Mouse (Mus musculus) left cerebral cortex, postnatal 14 days (tissue): ENCODE measurements around the gene 3110001I22Rik. TPM values are rescaled to one million over a fixed set of nuclear protein-coding genes. Genes with fewer than 3 reads are reported as not detected.
"Not testable (repeated sequence)": the region's sequence is repeated elsewhere in the genome, so short reads cannot be mapped to it uniquely, and the experiment has no call there.

ENCODE experiments used
- DNase-seq, 2 experiments: peaks; one replicate each; pipeline ENCODE4 v3.0.0; 2021 to 2022; ENCODE audit warnings: low spot score in 2 of 2, mixed read lengths in 1 of 2
- intact Hi-C: fragments of 180-260 bp; cut with DNase I; formaldehyde crosslinking; loops from one replicate; pipeline ENCODE4 v1.15.1; 2025
- long read RNA-seq, 2 experiments: library from polyadenylated mRNA; stranded (forward); transcript quantifications; one replicate each; pipeline ENCODE4 v2.0.0; 2021
- total RNA-seq, 2 experiments: library from RNA; stranded (reverse); gene quantifications; 2 replicates each; pipeline ENCODE4 v1.2.3; 2021

Gene 3110001I22Rik
- total RNA-seq = 1 to 10 TPM; 2.9 to 3.6 TPM
- long read RNA-seq, experiment 1, partial matches to known transcripts = 0 of 1 reads
- long read RNA-seq, experiment 1, other reads (novel, unspliced or antisense) = 0 of 1 reads
- long read RNA-seq, experiment 2, partial matches to known transcripts = 0 of 4 reads
- long read RNA-seq, experiment 2, other reads (novel, unspliced or antisense) = 0 of 4 reads

DNA sequence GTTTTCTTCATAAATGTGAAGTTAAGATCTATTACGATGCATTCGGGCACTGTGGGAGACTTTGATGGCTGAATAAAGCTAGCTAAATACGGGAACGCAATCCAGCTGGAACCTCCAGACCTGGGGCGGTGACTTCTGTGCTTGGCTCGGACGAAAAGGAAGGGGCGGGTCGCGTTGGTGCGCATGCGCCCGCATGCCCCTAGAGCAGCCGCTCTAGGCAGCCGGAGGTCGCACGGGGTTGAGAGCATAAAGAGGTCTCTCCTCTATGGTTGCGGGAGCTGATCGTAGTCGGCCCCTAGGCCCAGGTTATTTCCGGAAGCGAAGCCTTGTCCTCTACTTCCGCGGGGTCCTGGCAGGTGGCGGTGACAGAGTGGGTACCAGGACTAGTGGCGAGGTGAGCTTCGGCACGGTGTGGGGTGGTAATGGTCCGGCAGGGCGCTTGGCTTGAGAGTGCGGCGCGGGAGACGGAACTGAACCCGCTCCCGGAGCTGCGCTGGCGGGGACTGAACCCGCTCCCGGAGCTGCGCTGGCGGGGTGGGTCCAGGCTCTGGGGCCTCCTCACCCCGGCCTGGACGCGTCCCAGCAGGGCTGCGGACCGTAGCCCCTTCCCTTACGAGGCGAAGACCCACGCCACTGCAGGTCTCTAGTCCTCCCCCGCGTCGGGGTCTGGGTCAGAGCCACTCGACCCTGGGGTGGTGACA is at the start of gene 3110001I22Rik, which contains the start of gene Bfar:
Gene 3110001I22Rik, plus strand, starts transcription at position 245 of the 701 bp plus-strand sequence.
Gene Bfar, plus strand, starts transcription at position 174 of the 701 bp plus-strand sequence.
- intact Hi-C loops = loop anchor here (5.0 kb wide), 1 partner anchor 110 kb away; the partner anchor contains the start of gene Rrn3

DNA sequence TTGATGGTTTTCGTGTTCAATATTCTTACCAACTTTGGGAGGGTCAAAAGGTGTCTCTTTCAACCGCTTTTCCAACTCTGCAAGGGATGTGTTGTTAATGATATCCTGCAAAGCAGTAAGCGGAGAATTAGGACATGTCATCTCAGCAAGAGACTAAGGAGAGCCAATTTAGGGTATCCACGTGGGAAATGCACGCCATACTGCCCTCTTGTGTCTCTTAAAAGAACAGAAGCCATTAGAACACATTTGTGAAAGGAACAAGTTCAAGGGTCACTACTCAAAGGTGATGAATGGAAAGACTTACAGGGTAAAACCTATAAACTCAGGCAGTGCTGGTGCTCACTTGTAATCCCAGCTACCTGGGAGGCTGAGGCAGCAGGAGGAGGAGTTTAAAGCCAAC is 43.4 kb upstream of the 3110001I22Rik start:
- intact Hi-C loops = loop anchor here (10.0 kb wide), 2 partner anchors 94 to 474 kb away; no protein-coding TSS in a partner anchor
- DNase-seq = peak in 1 of 2 experiments; percentile 17

More for the DNA sequence above, at the start of gene 3110001I22Rik, which contains the start of gene Bfar:
- peak; percentile 87 for DNase-seq

DNA sequence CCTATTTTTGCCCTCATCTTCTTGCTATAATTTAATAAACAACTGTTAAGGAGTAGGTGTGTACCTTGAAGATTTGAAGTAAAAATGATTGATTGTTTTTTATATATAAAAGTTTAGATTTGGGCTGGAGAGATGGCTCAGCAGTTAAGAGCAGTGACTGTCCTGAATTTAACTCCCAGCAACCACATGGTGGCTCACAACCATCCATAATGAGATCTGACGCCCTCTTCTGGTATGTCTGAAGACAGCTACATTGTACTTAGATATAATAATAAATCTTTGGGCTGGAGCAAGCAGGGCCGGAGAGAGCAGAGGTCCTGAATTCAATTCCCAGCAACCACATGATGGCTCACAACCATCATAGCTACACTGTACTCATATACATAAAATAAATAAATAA is 33.5 kb upstream of the 3110001I22Rik start:
- DNase-seq, intact Hi-C loops: not testable (repeated sequence)

DNA sequence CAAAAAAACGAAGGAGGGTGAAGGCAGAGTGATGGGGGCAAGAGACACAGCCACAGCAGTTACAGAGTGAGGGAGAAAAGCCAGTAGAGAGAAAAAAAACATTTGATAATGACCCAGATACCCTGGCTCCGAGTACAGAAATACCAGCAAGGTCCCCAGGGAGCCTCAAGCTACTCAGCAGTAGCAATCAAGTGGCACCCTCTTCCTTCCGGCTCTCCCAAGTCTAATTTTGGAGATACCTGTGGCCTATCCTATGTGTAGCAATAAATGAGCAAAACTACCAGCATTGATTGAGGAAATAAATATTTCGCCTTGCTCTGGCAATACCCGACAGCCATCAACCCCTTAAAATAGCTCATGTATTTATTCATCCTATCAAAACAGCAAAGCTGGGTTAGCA is 32.2 kb upstream of the 3110001I22Rik start:
- intact Hi-C loops = no loop called here
- no peak for DNase-seq

DNA sequence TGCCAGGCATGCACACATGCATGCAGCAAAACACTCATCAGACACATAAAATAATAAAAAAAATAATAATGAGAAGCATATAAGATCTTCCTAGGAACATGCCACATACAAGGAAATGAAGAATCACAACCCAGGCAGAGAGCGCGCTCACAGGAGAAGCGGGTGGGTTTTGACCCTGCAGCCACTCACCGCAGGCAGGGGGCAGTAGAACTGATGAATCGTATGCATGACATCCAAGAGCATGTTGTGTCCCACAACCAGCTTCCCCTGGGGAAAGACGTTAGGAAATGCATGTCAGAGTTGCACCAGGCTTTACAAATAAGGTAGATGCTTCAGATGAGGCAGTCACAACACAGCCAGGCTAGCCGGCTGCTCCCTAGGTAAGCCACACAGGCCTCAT is 31.7 kb upstream of the 3110001I22Rik start:
- DNase-seq = no peak
- intact Hi-C loops = no loop called here

DNA sequence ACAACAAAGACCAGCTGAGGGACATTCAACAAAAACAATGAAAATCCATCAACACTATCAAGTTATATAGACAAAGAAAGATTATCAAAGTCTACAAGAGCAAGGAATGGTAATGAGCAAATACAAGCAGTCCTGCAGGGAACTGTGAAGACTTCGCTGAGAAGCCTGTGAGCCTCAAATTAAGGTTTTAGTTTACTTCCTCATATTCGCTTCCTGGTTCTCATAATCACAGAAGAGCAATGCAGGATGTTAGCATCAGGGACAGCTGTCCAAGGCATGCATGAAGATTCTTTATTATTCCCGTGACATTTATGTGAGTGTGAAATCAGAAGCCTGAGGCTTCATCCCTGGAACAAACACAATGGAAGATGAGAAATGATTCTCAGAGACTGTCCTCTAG is 27.3 kb upstream of the 3110001I22Rik start:
- intact Hi-C loops = no loop called here
- no peak for DNase-seq

DNA sequence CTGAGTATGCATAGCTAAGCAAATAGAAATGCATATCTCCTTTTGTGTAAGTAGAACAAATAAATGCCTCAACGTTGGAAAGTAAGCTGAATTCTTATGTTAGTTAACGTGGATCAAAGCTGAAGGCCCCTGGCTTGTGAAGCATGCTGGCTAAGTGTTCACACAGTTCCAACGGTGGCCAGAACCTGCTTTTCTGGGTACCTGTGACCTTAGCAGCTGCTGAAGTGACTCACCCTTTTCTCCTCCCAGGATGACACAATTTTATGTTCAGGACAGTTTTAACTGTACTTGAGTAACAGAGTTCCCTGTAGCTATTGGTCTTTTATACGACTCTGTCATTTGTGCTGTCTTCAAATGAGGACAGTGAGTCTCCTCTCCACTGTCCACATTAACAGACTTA is 25.8 kb upstream of the 3110001I22Rik start:
- intact Hi-C loops = no loop called here
- DNase-seq = no peak

DNA sequence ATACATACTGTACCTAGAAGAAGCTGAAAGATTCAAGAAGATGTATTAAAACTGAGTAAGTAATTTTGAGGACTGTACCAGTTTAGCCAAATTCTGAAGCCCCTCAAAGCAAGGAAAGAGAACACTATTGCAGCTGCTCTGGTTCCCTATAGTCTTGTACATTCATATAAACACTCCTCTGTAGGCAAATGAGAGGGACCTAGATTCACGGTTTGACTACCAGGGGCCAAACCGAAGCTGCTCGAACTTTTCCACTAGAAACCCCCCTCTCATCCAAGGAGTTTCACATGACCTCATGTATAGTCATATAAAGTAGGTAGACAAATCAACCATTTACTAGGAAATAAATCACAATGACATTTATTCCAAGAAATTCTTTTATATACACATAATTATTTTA is 12.8 kb upstream of the 3110001I22Rik start:
- DNase-seq = no peak
- intact Hi-C loops = no loop called here

DNA sequence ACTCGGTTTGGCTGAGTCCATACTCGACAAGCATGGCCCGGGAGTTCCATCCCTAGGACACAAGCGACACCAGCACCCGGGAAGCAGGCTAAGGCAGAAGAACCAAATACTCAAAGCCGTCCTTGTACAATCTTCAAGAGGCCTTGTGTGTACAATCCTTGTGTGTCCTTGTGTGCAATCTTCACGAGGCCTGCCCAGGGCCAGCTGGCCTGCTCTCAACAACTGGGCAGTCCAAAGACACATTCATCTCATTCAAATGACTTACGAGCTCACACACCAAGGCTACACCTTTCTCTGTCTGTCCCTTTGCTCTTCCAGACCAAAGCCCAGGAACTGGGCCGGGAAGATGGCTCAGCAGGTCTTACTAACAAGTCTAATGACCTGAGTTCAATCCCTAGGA is 11.0 kb upstream of the 3110001I22Rik start:
- no peak for DNase-seq
- intact Hi-C loops = no loop called here

DNA sequence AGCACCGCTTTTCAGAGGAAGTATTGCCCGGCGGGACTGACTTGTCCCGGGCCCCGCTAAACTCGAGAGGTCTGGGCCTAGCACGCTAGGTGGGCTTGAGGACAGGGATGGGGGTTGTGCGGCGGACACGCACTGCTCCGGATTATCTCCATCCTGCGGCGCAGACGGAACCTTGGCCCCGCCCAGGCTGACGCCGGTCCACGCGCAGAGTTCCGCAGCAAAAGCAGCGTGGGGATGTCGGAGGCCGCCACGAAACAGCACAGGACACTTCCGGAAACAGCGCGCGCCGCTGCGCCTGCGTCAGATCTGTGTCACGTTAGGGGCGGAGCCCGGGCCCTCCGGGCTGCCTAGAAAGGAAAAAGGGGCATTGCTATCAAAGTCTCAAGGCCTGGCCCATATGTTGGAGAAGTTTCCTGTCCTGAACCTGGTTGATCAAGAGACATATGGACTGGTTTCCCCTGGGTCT is 3.8 kb upstream of the 3110001I22Rik start, which contains the start of gene Parn:
Gene Parn, minus strand, starts transcription at position 293 of the 466 bp plus-strand sequence.
- intact Hi-C loops = no loop called here
- DNase-seq = peak; percentile 92 to 94

DNA sequence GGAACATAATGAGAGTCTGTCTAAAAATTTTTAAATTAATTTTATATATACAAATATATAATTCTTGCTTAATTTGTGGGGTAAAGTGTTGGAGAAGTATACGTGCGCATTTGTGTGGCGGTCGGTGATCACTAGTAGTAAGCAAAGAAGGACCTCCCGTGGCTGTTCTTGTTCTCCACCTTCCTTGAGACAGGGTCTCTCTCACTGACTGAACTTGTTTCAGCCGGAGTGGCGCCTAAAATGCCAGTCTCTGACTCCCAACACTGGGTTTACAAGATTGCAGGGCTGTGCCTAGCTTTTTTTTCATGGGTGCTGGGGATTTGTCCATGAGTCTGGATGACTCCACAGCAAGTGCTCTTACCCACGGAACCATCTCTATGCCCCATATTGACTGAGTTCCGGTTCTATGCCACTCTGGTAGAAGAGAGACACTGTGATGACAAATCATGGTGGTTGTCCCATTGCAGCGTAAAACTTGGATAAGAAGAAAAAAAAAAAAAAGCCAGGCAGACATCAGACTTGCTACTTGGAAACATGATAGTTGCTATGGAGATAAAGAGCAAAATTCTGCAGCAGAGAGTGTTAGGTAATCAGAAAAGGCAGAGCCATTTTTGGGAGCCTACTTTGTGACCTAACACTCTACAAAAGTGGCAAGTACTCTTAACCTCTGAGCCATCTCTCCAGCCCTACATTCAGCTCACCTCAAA is 3.2 kb upstream of the 3110001I22Rik start:
- no peak for DNase-seq
- intact Hi-C loops = no loop called here

DNA sequence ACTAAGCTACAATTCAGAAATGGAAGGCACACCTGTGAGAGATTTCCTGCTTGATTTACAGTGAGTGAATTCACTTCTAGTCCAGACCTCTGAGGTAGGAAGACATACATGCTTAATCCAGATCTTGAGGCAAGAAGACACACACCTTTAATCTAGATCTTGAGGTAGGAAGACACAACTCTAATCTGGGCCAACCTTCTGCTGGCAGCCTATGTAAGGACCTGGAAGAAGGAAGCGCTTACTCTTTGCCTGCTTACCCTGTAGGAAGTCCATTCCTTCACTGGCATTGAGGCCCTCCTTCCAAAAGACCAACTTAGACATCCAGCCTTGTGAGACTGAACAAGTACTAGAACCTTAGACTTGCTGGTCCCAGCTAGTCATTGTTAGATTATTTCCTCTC is 2.4 kb upstream of the 3110001I22Rik start:
- DNase-seq = no peak
- intact Hi-C loops = no loop called here

DNA sequence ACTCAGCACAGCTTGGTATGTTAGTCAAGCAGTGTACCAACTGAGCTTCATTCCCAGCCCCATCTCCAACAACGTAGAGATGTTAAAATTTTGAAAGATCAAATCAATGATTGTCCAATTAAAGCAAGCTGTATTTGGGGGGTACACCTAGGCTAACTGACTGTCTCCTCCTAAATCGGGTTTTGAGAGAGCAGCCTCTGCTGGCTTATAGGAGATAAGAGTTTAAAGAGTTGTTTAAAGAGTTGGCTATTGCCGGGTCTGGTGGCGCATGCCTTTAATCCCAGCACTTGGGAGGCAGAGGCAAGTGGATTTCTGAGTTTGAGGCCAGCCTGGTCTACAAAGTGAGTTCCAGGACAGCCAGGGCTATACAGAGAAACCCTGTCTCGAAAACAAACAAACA is 833 bp upstream of the 3110001I22Rik start:
- DNase-seq = not testable (repeated sequence)
- intact Hi-C loops = loop anchor here (5.0 kb wide), 1 partner anchor 111 kb away; the partner anchor contains the start of gene Rrn3

DNA sequence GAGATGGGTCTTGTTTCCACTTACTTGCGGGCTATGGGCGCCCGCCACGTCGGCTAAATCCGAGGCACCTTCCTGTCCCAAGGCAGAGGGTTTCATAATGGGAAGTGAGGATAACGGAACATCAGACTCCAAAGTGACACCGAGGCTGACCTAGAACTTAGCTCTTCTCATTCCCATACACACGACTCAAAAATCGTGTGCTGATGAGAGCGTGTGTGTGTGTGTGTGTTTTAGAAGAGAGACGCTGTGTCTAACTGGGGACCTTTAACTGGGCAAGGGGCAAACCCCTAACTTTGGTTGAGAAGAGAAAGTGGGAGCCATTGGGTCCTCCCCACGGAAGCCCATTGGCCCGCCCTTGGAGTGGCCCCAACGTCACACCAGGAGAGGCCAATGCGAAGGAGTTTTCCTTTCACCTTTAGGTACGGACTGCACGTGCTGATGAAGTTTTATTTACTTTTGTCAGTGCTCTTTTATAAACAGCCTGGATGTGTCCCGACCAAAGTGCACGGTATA is 713 bp downstream of the 3110001I22Rik start:
- DNase-seq = peak; percentile 21 to 32
- intact Hi-C loops = loop anchor here (5.0 kb wide), 1 partner anchor 110 kb away; the partner anchor contains the start of gene Rrn3

DNA sequence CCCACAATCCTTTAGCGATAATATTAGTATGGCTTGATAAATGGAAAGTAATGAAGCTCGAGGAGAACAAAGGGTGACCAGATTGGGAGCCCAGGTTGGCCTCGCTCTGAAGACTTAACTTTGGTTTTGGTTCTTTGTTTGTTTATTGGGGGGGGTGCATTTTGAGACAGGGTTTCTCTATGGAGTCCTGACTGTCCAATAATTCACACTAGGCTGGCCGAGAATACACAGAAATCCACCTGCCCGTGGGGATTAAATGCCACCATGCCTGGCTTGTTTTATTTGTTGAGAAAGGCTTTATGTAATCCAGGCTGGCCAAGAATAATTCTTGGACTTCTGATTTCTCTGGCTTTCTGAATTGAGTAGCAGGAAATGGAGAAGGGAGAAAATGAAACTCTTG is 1.4 kb downstream of the 3110001I22Rik start:
- intact Hi-C loops = loop anchor here (5.0 kb wide), 1 partner anchor 109 kb away; the partner anchor contains the start of gene Rrn3
- no peak for DNase-seq

DNA sequence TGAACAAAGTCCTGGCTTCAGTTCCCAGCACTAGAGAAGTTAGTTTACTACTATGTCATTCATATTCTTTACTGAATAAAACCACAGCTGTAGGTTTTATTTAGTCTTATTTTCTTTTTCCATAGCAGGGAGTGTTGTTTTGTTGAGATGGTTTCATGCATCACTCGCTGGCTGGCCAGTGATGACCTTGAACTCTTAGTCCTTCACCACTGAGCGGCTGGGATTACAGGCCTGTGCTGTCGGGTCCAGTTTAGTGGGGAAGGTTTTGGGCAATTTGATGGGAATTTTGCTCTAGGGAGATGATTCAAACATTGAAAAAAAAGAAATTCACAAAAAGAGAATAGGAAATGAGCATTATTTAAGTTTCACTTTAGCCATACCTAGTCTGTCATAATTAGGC is 2.8 kb downstream of the 3110001I22Rik start:
- intact Hi-C loops = loop anchor here (5.0 kb wide), 1 partner anchor 108 kb away; the partner anchor contains the start of gene Rrn3
- no peak for DNase-seq

DNA sequence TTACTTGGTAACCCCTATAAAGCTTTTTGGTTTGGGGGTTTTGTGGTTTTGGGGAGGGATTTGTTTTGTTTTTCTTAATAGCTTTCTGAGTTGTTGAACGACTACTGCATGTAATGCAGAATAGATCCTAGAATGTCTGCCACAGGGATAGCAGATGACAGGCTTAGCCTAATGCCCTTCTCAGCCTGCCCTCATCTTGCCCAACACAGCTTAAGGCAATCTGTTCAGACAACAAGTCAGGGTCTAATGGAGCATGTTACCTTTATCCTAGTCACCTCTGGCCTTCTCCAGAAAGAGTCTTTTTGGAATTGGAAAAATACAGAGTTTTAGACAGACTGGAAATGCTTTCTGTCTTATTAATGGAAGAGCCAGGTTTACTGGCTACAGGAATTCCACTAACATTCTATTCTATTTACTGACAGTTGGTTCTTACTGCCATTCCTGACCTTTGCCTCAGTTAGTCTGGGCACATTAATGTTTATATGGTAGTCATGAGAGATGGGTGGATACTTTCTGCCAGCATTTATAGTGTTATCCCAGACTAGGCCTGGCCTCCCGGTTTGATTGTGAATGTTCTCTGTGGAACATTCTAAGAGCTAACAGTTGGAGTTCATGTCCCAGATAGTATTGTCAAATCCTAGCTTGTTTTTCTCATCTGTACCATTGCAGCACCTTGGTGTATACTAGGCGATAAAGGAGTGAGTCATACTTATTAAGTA is 7.0 kb downstream of the 3110001I22Rik start:
- no peak for DNase-seq
- intact Hi-C loops = no loop called here

DNA sequence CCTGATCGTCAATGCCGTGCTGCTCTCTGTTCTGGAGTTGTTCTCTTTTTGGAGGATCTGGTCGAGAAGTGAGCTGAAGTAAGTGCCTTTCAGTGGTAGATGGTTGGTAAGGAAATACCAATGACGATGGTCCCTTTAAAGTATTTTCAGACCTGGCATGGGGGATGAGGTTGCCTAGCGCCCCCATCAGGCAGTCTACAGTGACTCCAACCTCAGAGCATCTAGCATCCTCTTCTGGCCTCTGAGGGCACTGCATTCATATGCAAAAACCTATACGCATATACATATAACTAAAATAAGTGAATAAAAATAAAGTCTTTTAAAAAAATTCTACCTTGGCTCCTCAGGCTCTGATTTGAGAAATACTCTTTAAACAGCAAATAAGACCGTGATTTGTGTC is 27.3 kb downstream of the 3110001I22Rik start:
- intact Hi-C loops = no loop called here
- peak in 1 of 2 experiments; percentile 18 for DNase-seq

DNA sequence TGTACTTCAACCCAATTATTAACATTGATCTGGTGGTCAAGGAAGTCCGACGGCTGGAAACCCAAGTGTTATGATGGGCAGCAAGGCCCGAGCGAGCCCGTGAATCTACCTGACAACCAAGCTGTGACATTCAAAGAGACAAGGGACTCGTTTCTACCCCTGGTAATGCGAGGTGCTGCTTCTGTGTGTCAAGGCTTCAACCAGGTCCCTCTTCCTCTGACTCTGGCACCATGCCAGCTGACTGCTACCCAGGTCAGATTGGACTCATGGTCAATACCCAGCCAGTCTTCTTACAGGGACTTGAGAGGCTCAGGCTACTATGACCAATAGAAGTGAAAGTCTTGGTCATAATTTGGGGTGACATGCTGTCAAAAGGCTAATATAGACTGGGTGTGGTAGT is 30.5 kb downstream of the 3110001I22Rik start:
- intact Hi-C loops = no loop called here
- DNase-seq = no peak
